Mouse (Mus musculus) neutrophil, adult 5-6 weeks (primary cell): ENCODE data around the gene Nubp2. TPM values are rescaled to one million over a fixed set of nuclear protein-coding genes. Genes with fewer than 3 reads are reported as not detected.

ENCODE experiments used
- ATAC-seq: fragments of 151-379, 151-347 bp; 2 replicates; pipeline ENCODE4 v1.8.0; 2017; ENCODE audit warnings: mild to moderate bottlenecking, moderate TSS enrichment; ENCODE audit not compliant: insufficient number of reproducible peaks, poor library complexity, low FRiP score, severe bottlenecking; ENCODE audit errors: extremely low read depth
- total RNA-seq: library from RNA; stranded (forward); fragments of 200-1000 nt; gene quantifications from 2 replicates; pipeline ENCODE4 v1.2.3, GENCODE M21; 2017

The Nubp2 gene
- total RNA-seq, 1 experiment from 2014 or later, result 26.3 TPM

DNA sequence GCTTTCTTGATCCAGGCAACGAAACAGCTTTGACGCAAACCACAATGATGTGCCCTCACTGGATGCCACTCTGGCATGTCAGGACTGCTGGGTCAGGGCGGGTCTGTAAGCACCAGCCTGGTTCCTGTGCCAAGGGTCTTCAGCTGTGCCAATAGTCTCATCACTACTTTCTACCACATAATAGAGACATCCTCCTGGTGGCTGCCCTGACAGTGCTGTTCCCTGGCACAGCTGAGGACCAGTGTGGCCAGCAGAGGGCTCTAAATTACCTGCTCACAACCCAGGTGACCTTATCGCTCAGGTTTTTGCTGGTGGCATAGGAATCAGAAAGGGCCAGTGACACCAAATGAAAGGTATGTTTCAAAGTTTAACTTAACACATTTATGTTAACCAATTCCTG lies 45.0 kb downstream of the Nubp2 start:
- ATAC-seq, result peak; percentile 39; the same call in 1 of the 2 replicates

DNA sequence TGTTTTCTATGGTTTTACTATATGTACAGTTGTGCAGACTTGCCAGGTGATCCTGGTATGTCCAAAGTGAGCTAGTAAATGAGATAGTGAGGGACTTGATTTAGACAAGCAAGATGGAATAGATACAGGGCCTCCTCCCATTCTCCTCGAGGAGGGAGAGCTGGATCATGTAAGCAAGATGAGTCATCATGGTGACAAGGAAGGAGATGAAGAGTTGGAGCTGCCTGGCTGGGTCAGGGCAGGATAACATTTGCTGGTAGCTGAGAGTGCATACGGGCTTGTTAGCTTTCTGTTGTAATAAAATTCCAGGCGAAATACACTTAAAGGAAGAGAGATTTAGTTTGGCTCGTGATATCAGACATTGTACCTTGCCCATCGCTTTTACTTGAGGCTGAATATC lies 45.8 kb downstream of the Nubp2 start:
- ATAC-seq, result no peak

DNA sequence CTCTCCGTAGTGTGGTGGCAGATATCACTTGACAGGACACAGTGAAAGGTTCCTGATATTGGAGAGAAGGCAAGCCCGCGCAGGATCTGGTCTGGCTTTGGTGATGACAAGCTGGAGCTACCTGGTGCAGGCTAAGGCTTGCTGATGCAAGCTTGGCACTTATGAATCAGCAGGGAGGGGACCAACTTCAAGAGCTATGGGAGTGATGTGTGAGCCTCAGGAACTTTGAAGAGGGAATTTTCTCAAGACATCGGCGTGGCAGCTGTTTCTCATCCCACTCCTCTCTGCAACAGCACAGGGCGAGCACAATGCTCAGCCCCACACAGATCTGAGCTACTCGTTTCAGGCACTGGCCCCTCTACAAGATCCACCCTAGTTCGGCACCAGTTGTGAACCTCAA lies 46.3 kb downstream of the Nubp2 start, which contains the start of gene Hagh:
Gene Hagh, plus strand, starts transcription at position 302 of the 400 bp plus-strand sequence.
- ATAC-seq, result no peak

Other genes with a start within 250 kb of the Nubp2 start
- 0.37 and 0.58 TPM in 2 replicates for gene Slc9a3r2, start 236.0 kb downstream of the Nubp2 start, total RNA-seq
- gene Npw, start 227.9 kb downstream of the Nubp2 start, total RNA-seq, result not detected in 2 replicates
- gene Zfp598, start 216.7 kb downstream of the Nubp2 start, total RNA-seq, result 17.6 and 21.4 TPM in 2 replicates
- 0.25 TPM in 1 of 2 replicates, not detected in the other for gene Syngr3, start 196.4 kb downstream of the Nubp2 start, total RNA-seq
- gene Gfer, start 190.2 kb downstream of the Nubp2 start, total RNA-seq, result 17.1 and 23.3 TPM in 2 replicates
- gene Noxo1, start 190.1 kb downstream of the Nubp2 start, total RNA-seq, result 0.86 and 1.6 TPM in 2 replicates
- gene Tbl3, start 178.7 kb downstream of the Nubp2 start, total RNA-seq, result 10.1 and 10.4 TPM in 2 replicates
- gene Rnf151, start 168.3 kb downstream of the Nubp2 start, total RNA-seq, result 0.86 TPM in 1 of 2 replicates, not detected in the other
- gene Rps2, start 168.2 kb downstream of the Nubp2 start, total RNA-seq, result 574 and 580 TPM in 2 replicates
- gene Ndufb10, start 161.9 kb downstream of the Nubp2 start, total RNA-seq, result 107 and 119 TPM in 2 replicates
- gene Rpl3l, start 158.5 kb downstream of the Nubp2 start, total RNA-seq, result 1.5 and 4.0 TPM in 2 replicates
- gene Msrb1, start 149.7 kb downstream of the Nubp2 start, total RNA-seq, result 818 and 923 TPM in 2 replicates
- 0.58 TPM in 1 of 2 replicates, not detected in the other for gene Hs3st6, start 133.4 kb downstream of the Nubp2 start, total RNA-seq
- not detected in 2 replicates for gene Meiob, start 82.1 kb downstream of the Nubp2 start, total RNA-seq
- 17.9 and 28.0 TPM in 2 replicates for gene Hagh, start 46.2 kb downstream of the Nubp2 start, total RNA-seq
- gene Fahd1, start 36.0 kb downstream of the Nubp2 start, total RNA-seq, result 2.9 and 4.0 TPM in 2 replicates
- gene Igfals, start 20.4 kb downstream of the Nubp2 start, total RNA-seq, result not detected in 2 replicates
- gene Spsb3, start 294 bp upstream of the Nubp2 start, total RNA-seq, result 19.7 and 24.6 TPM in 2 replicates
- gene Eme2, start 8.7 kb upstream of the Nubp2 start, total RNA-seq, result 26.3 and 30.2 TPM in 2 replicates
- 9.4 and 15.3 TPM in 2 replicates for gene Mrps34, start 8.8 kb upstream of the Nubp2 start, total RNA-seq
- gene Nme3, start 10.2 kb upstream of the Nubp2 start, total RNA-seq, result 26.1 and 34.3 TPM in 2 replicates
- gene Mapk8ip3, start 50.6 kb upstream of the Nubp2 start, total RNA-seq, result 115 and 127 TPM in 2 replicates
- 20.0 and 20.6 TPM in 2 replicates for gene Jpt2, start 74.3 kb upstream of the Nubp2 start, total RNA-seq
- gene Cramp1l, start 129.4 kb upstream of the Nubp2 start, total RNA-seq, result 18.3 and 20.7 TPM in 2 replicates
- 40.9 and 48.3 TPM in 2 replicates for gene Ift140, start 129.7 kb upstream of the Nubp2 start, total RNA-seq
- gene Tmem204, start 197.2 kb upstream of the Nubp2 start, total RNA-seq, result not detected in 2 replicates
- 17.4 and 19.6 TPM in 2 replicates for gene Telo2, start 229.6 kb upstream of the Nubp2 start, total RNA-seq
- not detected in 2 replicates for gene Ptx4, start 234.4 kb upstream of the Nubp2 start, total RNA-seq
- 21.5 and 25.0 TPM in 2 replicates for gene Clcn7, start 247.0 kb upstream of the Nubp2 start, total RNA-seq